ENCODE assay signal across 10 mouse cellular contexts in genomic region chr19:58313785-58314184, GRCm38 (mm10).
DNase-seq lines count a peak whose midpoint lies in the region; ATAC-seq and TF ChIP-seq lines count a peak whose summit lies in the region.
"Had no signal": no experiment of that assay in that cellular context is flagged by ENCODE, and none has a peak within 500 bp of the region (broad histone marks: within the 10 kb centered on the region; RNA-seq: fewer than 3 reads in every experiment).

No protein-coding gene starts in this region.

- no peak overlapping the region for H3K27ac ChIP-seq in kidney, postnatal 0 days
- H3K27ac ChIP-seq in bone marrow macrophage, adult 2 months (ENCODE audit: insufficient read depth, low read depth, low read length): no peak overlapping the region
- H3K27ac ChIP-seq: stomach, embryonic 15.5 days had no signal

- TF ChIP-seq POLR2A in bone marrow macrophage, adult 2 months (IDR thresholded peaks at IDR 0.05; ENCODE audit: borderline replicate concordance, low read depth, low read length): no peak

- H3K4me3 ChIP-seq in kidney, postnatal 0 days (replicated peaks; ENCODE audit: low read depth, low read length): no peak overlapping the region
- H3K4me3 ChIP-seq in bone marrow macrophage, adult 2 months (ENCODE audit: insufficient read depth, low read length): no peak overlapping the region
- H3K4me3 ChIP-seq: stomach, embryonic 15.5 days had no signal

- no peak overlapping the region for H3K4me2 ChIP-seq in kidney, postnatal 0 days (ENCODE audit: low read length)
- H3K4me2 ChIP-seq: stomach, embryonic 15.5 days had no signal

- H3K9me3 ChIP-seq in kidney, postnatal 0 days (replicated peaks; ENCODE audit: low read length): no peaks in the 10 kb centered on the region
- H3K9me3 ChIP-seq: stomach, embryonic 15.5 days had no signal

- TF ChIP-seq CTCF in kidney, postnatal 0 days (IDR thresholded peaks at IDR 0.05; ENCODE audit: low read depth): peak; percentile 61
- TF ChIP-seq CTCF in bone marrow macrophage, adult 2 months (IDR thresholded peaks at IDR 0.05; ENCODE audit: low read depth, low read length): peak; percentile 68

- ATAC-seq in kidney, postnatal 0 days (replicated peaks; ENCODE audit: low FRiP score, low read depth): no peak

- peaks cover 5% of the 10 kb centered on the region; the same call in 1 of the 2 replicates for H3K4me1 ChIP-seq in kidney, postnatal 0 days (replicated peaks; ENCODE audit: insufficient read depth, low read length)
- H3K4me1 ChIP-seq in bone marrow macrophage, adult 2 months (ENCODE audit: control insufficient read depth, insufficient read depth, low read length): no peaks in the 10 kb centered on the region
- H3K4me1 ChIP-seq: stomach, embryonic 15.5 days had no signal

- H3K36me3 ChIP-seq in kidney, postnatal 0 days (ENCODE audit: insufficient read depth, low read length): no peaks in the 10 kb centered on the region
- H3K36me3 ChIP-seq: stomach, embryonic 15.5 days had no signal

- DNase-seq in kidney, postnatal 0 days (ENCODE audit: low spot score): no peak
- DNase-seq in kidney, postnatal 14 days: no peak
- DNase-seq in thymus, postnatal 0 days (ENCODE audit: low spot score): peak; percentile 17
- no peak for DNase-seq in thymus, adult 18-20 months
- DNase-seq in retina, embryonic 14.5 days (ENCODE audit: low spot score): no peak
- no peak for DNase-seq in cerebellum, adult 9-10 months
- DNase-seq: heart, postnatal 36 days; lung, postnatal 10 days had no signal

- 93% methylated on average over 2 of the region's 2 CpGs for WGBS in kidney, postnatal 0 days

- H3K27me3 ChIP-seq in kidney, postnatal 0 days (ENCODE audit: insufficient read depth, low read length): no peaks in the 10 kb centered on the region
- H3K27me3 ChIP-seq: stomach, embryonic 15.5 days had no signal

- no peak overlapping the region for H3K9ac ChIP-seq in kidney, postnatal 0 days (ENCODE audit: low read depth, low read length)
- H3K9ac ChIP-seq: stomach, embryonic 15.5 days had no signal
